Mouse (Mus musculus): ENCODE measurements around the gene Abhd14a.

Gene Abhd14a

DNA sequence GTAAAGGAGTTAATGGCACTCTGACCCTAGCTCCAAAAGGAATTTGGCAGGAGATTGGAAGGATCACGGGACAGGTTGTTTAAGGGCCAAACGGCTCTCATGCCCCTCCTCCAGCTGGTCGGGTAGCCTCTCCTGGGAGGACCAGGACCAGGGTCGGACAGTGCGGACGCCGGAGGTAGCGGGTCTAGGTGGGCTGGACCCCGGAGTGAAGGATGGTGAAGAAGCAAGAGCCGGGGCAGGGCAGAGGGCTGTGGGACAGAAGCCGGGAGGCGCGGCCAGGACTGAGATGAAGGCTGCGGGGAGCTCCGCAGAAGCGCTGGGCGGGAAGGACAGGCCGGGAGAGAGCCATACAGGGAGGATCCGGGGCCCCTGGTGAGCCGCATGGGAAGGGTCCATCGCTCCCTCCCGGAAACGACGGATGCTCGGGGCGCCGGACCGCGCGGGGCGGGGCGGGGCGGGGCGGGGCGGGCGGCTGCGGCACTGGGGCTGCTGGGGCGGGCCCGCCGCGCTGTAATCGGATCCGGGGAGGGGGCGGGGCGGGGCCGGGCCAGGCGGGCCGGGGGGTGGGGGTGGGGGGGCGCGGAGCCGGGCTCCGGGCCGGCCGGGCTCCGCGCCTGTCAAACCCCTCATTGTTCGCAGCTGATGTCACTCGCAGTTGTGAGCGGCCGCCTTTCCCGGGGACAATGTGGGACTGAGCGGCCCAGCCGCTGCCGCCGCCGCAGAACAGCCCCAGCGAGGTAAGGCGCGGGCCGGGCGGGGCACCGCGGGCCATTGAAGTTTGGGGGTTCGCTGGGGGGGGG lies 6.0 kb upstream of the Abhd14a start, which contains the start of gene Pcbp4:
Pcbp4 (plus strand) TSS at position 21 of the 800 bp plus-strand sequence.
- peak; percentile 75 for DNase-seq (ENCODE audit: low read depth, low spot score)

DNA sequence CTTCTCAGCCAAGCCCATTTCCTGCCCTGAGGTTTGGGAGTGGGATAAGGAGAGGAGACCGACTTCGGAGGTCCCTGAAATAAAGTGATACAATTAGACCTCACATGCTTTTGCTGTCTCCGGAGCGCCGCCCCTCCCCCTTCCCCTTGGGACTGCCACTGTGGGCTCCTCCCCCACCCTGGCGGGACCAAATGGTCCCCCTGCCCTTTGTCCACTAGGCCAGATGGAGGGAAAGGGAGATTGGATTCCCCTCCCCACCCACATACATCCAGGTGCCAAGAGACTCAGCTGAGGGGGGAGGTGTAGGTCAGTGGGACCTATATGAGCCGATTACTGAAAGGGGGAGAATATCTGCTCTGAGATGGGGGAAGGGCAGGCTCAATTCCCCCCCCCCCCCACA lies 5.3 kb upstream of the Abhd14a start:
- no peak for DNase-seq (ENCODE audit: low read depth, low spot score)

DNA sequence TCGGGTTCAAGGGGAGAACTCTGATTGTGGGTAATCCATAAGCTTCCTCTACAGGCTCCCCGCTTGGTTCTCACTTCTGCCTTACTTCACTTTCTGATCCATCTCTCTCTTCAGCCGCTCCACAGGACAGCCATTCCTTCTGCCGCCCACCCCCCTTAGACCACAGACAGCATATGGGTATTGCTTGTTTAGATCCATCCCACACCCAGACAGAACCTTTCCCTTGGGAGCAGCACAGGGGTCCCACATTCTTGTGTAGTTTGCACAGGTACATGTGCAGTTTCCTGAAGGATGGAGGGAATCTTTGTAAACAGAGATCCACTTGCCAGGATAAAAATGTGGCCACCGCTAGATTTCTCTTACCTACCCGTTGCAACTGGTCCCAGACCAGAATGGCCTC lies 4.9 kb upstream of the Abhd14a start:
- no peak for DNase-seq (ENCODE audit: low read depth, low spot score)

DNA sequence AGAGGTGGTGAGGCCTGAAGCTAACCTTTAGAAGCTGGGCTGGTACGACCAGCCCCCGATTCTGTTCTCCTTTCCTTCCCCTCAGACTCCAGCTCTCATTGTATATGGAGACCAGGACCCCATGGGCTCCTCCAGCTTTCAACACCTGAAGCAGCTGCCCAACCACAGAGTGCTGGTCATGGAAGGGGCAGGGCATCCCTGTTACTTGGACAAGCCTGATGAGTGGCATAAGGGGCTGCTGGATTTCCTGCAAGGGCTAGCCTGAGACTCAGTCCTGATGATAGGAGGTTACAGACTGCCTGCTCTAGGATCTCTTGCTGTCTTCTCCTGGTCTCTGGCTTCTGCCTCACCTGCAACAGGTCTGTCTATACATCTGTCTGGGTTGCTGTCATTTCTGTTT lies 4.4 kb upstream of the Abhd14a start:
- no peak for DNase-seq (ENCODE audit: low read depth, low spot score)

DNA sequence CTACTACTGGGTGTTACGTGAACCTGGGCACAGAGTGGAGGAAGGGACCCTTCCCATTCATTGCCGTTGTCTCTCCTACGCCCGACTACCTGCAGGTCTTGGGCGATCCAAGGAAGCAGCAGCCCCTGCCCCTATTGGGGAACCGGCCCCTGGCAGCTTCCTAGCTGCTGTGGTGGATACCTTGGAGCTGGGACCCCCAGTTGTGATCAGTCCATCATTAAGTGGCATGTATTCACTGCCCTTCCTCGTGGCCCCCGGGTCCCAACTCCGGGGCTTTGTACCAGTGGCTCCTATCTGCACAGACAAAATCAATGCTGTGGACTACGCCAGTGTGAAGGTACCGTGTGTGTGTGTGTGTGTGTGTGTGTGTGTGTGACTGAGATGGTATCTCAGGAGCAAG lies 3.8 kb upstream of the Abhd14a start:
- DNase-seq (ENCODE audit: low read depth, low spot score), result no peak

DNA sequence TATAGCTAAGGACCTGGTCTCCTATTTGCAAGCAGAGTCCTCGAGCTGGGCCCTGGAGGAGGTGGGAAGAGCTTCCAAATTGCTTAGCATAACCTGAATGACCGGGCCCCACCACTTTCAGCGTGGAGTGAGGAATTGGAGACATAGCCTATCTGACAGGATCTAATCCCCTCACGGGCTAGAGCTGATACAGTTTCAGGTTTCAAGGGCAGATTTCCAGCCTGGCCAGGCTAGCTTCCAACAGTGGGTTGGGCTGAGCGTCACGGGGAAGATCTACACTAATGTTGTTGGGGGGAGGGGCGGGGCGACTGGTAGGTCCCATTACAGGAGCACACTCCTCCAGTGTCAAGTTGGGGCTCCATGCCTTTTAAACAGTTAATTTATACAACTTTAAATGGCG lies 3.2 kb upstream of the Abhd14a start:
- DNase-seq (ENCODE audit: low read depth, low spot score), result no peak

DNA sequence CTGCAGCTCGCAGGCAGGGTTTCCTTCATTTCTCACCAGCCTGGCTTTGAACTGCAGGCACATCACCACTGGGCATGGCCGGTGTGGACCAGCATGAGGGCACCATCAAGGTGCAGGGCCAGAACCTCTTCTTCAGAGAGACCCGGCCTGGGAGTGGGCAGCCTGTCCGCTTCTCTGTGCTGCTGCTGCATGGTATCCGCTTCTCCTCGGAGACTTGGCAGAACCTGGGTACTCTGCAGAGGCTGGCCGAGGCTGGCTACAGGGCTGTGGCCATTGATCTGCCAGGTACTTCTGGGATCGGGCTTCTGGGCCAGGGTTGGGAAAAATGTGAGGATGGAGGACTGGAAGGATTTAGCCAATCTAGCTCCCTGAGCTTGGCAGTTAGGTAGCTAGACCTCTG lies 2.5 kb upstream of the Abhd14a start:
- DNase-seq (ENCODE audit: low read depth, low spot score), result no peak

DNA sequence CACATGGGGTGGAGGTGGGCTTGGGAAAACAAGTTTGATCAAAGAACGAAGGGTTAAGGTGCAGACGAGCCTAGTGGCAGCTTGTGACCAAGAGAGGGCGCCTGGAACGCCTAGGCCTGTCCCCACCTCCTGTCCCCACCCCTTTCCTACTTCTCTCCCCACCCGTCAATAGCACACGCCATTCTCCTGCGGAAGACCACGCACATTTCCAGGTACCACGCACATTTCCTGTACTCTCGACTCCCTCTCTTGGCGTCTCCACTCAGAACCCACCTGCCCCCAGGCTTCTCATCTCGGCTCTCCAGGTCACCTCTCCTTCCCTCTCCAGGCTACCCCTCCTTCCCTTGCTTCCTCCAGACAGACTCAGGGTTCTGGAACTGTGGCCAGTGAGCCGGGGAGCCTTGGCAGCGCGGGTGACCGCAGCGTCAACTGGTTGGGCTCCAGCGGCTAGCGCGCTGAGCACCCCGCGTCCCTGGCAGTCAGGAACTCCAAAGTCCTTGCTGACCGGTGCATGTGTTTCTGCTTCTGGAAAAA lies 1.1 kb upstream of the Abhd14a start:
- peak; percentile 86 for DNase-seq (ENCODE audit: low read depth, low spot score)

DNA sequence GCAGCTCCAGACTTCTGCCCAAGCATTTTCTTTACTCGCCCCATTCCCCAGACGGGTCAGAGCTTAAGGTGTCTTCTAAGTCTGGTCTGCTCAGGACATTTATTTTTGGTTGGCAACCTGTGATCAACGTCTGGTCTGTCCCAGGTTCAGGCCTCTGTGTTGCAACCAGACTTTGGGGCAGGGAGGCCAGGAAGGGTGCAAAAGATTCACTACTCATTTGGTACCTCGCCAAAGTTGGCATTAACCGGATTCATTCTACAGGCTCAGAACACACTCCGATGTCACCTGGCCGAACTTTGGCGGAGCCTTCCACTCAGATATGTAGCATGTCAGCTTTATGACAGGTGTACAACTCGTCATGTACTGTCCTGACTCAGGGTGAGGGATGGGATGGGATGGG lies 473 bp upstream of the Abhd14a start:
- no peak for DNase-seq (ENCODE audit: low read depth, low spot score)

DNA sequence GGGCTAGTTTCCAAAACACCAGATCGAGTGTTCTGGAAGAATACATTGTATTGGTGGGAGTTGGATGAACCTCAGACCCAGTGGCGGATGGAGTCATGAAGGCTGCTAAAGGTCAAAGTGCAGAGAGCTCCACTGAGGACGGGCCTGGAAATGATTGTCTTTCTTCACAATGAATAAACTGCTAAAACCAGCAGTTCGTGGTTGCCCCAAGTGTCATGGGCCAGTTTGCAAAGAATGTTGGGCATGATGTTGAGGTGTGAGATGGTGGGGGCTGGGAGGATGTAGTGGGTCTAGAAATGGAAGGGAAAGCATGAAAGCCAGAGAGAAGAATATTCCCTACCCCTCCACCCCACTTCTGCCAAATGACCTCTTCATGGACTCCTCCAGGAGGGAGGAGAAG lies 2.6 kb downstream of the Abhd14a start:
- DNase-seq (ENCODE audit: low read depth, low spot score), result no peak

DNA sequence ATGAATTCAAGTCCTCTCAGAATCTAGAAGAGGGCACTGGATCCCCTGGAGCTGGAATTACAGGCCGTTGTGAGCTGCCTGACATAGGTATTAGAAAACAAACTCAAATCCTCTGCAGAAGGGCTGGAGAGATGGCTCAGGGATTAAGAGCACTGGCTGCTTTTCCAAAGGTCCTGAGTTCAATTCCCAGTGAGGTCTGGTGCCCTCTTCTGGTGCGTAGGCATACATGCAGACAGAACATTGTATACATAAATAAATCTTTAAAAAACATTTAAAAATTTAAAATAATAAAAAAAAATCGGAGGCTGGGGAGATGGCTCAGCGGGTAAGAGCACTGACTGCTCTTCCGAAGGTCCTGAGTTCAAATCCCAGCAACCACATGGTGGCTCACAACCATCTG lies 4.8 kb downstream of the Abhd14a start:
- DNase-seq (ENCODE audit: low read depth, low spot score), result no peak

DNA sequence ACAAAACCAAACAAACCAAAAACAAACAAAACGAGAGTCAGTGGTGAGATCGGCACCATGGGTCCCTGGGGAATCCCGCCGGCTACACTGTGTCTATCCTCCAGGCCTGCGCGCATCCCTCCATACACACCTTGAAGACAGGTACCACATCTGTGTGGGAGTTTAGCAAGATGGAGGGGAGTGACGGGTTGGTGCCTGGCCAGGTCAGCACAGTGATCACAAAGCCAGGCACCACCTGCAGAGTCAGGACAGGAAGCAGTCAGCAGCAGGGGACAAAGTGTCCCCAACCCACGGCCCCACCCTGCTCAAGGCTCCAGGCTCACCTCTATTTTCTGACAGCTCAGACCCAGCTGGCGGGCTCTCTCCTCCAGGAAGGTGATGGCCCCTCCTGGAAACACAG lies 10.9 kb downstream of the Abhd14a start:
- DNase-seq (ENCODE audit: low read depth, low spot score), result no peak

DNA sequence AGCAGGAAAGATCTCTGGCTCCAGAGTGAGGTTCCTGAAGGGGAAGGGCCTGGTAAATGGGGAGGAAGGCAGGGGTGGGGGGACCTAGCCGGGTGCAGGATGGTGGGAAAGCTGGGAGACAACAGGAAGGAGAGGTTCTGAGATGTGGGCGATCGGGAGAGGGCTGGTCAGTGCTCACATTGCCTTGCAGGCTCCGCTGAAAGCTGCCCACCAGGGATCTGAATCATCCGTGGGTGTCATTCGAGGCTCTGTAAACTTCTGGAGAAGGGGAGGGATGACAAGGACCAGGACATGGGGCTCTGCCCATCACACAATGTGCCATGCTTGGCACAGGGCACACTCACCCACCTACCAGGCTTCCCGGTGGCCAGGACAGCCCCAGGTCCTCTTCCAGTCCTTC lies 14.1 kb downstream of the Abhd14a start:
- no peak for DNase-seq (ENCODE audit: low read depth, low spot score)

DNA sequence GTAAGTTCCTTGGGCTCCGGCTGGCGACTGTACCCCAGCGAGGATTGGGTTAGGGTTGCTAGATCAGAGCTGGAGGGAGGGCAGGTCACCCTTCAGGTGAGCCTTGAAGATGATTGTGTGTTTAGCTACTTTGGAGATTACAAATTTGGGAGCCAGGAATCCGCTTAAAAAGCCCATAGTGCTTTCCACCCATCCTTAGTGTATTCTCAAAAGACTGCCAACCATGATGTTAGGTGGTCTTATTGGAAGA lies 17.5 kb downstream of the Abhd14a start:
- no peak for DNase-seq (ENCODE audit: low read depth, low spot score)

DNA sequence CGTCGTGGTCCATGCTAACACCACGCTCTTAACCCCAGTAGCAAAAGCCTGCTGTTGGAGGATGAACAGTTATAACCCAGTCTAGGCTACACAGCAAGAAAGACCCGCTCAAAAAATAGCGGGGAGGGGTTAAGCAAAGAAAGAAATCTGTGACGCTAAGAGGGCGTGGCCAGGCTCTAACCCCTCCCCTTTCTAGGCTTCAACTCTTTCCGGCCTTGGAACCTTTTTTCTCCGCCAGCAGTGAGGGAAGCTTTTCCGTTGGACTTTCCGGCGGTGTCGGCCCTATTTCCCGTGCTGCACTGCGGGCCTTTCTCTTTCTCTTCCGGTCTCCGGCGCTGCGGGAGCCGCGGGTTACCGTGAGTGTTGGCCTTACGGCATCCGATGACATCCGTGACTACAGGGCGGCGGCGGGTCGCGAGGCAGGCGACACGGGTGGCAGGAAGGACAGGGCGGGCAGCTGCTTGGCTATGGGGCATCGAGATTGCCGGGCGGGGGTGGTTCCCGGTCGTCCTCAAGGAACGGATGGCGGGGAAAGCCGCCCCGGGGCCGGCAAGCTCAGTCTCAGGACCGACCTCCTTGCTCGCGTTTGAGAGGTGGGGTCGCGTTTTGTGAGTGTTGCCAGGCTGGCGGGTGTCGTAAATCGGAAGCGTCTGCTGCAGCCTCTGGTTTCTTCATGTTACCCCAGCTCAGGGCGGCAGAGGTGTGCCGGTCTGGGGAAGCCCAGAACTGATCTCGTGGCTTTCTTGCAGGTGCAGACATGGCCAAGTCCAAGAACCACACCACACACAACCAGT lies 18.1 kb downstream of the Abhd14a start, which contains the start of gene Rpl29:
Rpl29 (plus strand) TSS at position 234 of the 794 bp plus-strand sequence.
- DNase-seq (ENCODE audit: low read depth, low spot score), result peak; percentile 97

DNA sequence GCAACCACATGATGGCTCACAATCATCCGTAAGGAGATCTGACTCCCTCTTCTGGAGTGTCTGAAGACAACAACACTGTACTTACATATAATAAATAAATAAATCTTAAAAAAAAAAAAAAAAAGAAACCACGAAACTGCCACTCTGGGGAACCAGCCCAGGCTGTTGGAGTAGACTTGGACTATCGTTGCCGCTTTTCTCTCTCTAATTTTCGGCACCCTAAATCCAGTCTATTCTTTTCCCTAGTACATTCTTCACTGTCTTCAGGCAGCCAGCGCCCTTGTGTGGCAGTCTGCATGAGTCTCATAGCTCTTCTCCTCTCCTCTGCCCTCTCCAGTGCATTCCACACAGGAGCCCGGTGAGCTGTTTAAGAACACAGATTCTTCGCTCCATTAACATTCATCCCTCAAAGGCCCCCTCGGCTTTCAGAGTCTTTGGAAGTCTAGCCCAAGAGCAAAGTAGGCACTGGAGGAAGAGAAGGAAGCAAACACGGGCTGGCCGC lies 18.7 kb downstream of the Abhd14a start:
- DNase-seq (ENCODE audit: low read depth, low spot score), result no peak

DNA sequence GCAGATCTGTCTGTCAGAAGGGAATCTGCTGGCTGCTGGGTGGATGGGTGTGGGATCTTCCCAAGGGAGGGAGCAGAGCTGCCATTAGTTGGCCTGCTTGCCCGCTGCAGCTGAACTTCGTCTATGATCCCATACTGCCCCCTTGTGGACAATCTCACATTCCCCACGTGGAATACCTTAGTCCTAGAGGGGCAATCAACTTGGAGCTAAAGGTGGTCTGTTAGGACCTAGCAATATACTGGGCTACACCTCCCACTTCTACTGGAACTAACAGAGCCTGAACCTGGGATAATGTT lies 25.7 kb downstream of the Abhd14a start:
- peak; percentile 90 for DNase-seq (ENCODE audit: low read depth, low spot score)

DNA sequence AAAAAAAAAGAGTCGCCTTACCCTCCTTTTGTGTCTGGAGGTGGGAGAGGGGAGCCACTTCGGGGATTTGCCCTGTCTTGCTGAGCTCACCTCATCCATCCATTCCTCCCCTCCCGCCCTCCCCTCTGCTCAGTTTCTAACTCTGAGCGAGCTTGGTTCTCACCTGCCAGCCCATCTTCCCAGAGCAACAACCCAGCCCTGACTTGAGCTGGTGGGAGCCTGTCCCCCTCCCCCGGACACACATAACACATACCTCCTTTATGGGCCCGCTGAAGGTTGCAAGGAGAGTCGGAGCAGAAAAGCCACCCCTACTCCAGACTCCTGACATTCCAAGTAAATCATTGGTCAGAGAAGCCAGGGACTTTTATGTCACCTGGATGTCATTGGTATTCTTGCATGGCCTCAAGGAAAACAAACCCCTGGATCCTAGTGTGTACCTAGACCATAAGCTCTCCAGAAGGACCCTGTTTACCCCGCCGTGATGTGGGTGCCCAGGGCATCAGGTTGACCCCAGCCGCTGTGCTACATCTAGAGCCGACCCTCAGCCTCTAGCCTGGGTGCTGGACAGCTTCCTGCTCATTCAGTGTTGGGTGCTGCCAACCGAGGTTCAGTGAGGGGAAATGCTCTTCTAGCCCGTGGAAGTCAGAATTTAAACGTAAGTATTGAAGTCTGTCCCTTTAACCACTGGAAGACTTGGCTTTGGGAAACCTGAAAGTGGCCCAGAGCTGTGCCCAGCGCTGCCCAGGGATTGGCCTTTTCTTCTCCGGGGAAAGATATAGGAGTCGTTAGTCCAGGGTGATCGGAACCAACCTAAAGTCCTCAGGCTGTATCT lies 26.2 kb downstream of the Abhd14a start:
- DNase-seq (ENCODE audit: low read depth, low spot score), result no peak

DNA sequence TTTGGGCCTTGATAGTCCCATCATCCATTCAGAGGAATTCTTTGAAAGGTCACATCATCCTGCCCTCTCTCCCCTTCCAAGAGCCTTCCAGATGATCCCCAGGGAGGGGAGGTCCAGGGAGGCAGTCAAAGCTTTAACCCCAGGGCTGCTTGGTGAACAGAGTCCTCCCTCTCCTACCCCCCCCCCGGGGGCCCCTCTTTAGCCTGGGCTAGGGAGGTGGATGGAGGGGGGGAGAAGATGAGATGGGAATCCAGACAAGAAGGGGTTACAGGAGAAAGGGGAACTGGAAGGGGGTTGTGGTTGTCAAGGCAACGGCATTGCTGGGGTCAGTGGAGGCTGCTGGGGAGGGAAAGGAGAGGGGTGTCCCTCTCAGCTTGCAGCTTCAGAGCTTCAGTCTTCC lies 26.9 kb downstream of the Abhd14a start:
- no peak for DNase-seq (ENCODE audit: low read depth, low spot score)

DNA sequence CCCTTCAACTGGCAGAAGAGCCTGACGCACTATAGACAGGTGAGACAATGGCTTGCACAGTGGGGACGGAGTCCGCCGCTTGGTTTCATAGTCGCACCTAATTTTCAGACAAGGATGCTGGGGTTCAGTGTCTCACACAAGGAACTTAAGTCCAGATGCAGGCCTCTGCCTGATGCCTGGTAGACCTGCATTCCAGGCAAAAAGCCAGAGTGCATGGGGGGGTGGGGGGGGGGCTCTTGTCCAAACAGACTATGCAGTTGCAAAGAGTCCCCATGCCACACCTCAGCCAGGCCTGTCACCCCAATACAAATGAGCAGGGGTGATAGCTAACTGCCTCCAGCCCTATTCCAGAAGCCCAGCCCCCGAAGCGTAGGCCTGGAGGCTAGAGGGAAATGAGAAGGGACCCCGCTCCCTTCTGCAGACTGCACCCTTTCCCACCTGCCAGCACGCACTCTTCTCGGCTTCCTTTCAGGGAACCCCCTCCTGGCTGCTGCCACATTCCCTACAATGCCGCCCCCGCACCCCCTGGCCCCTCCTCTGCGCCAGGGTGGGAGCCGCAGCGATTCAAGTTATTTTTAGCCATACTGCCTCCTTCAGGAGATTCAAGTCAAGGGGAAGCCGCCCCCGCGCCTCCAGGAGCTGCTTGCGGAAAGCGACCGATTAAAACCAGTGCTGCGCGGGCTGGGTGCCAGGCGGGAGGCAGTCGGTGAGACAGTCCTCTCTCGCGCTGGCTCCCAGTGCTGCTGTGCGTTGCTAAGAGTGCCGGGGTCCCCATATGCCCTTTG lies 29.4 kb downstream of the Abhd14a start:
- DNase-seq (ENCODE audit: low read depth, low spot score), result peak; percentile 64

DNA sequence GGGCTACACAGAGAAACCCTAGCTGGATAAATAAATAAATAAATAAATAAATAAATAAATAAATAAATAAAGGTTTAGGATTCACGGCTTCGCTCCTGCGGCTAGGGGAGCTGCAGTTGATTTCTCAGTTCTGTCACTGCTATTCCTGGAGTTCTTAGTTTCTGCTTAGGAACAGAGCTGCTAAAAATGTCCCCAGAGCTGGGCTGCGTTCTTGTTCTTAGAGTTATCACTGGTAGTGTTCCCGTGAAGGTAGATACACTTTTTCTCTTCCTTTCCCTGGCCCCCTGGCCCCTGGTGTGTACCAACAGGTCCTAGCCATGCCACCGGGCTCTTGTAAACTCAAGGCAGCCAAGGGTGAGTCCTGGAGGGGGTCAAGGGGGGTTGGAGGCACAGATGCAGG lies 30.7 kb downstream of the Abhd14a start:
- DNase-seq (ENCODE audit: low read depth, low spot score), result no peak
